Mouse (Mus musculus) CH12F3 (cell line): ENCODE results near the gene Speer4d.
"Not testable (repeated sequence)": the region's sequence is repeated elsewhere in the genome, so short reads cannot be mapped to it uniquely, and the experiment has no call there.

Experiments used
- in situ Hi-C: fragments of 300-500 bp; cut with MboI; formaldehyde crosslinking; loops from 2 replicates; pipeline ENCODE4 v1.14.3; 2020; ENCODE audit warnings: low sequenced_read_pairs

The Speer4d gene

GRCm38 (mm10) chr5:15618764-15619163 lies at the start of gene Speer4d:
Gene Speer4d, plus strand, starts transcription at chr5:15619064.
- in situ Hi-C loops, result not testable (repeated sequence)

GRCm38 (mm10) chr5:15573735-15574134 lies 45.1 kb upstream of the Speer4d start:
- in situ Hi-C loops, result not testable (repeated sequence)

GRCm38 (mm10) chr5:15577033-15577432 lies 41.8 kb upstream of the Speer4d start, which contains the start of gene Gm21083:
Gene Gm21083, plus strand, starts transcription at chr5:15577333.
- in situ Hi-C loops, result not testable (repeated sequence)

- in situ Hi-C loops, result not testable (repeated sequence)
Measured at GRCm38 (mm10) chr5:15586351-15586750, 32.5 kb upstream of the Speer4d start.

GRCm38 (mm10) chr5:15588291-15588690 lies 30.6 kb upstream of the Speer4d start:
- in situ Hi-C loops, result not testable (repeated sequence)

GRCm38 (mm10) chr5:15590635-15591034 lies 28.2 kb upstream of the Speer4d start:
- in situ Hi-C loops, result not testable (repeated sequence)

- in situ Hi-C loops, result not testable (repeated sequence)
Measured at GRCm38 (mm10) chr5:15591577-15591976, 27.3 kb upstream of the Speer4d start.

GRCm38 (mm10) chr5:15598831-15599230 lies 20.0 kb upstream of the Speer4d start:
- in situ Hi-C loops, result not testable (repeated sequence)

- in situ Hi-C loops, result not testable (repeated sequence)
Measured at GRCm38 (mm10) chr5:15600342-15600741, 18.5 kb upstream of the Speer4d start.

GRCm38 (mm10) chr5:15601481-15601880 lies 17.4 kb upstream of the Speer4d start:
- in situ Hi-C loops, result not testable (repeated sequence)

GRCm38 (mm10) chr5:15601960-15602359 lies 16.9 kb upstream of the Speer4d start:
- in situ Hi-C loops, result not testable (repeated sequence)

GRCm38 (mm10) chr5:15602424-15602947 lies 16.4 kb upstream of the Speer4d start:
- in situ Hi-C loops, result not testable (repeated sequence)

- in situ Hi-C loops, result not testable (repeated sequence)
Measured at GRCm38 (mm10) chr5:15603008-15603407, 15.9 kb upstream of the Speer4d start.

GRCm38 (mm10) chr5:15603585-15603984 lies 15.3 kb upstream of the Speer4d start:
- in situ Hi-C loops, result not testable (repeated sequence)

GRCm38 (mm10) chr5:15606677-15607076 lies 12.2 kb upstream of the Speer4d start:
- in situ Hi-C loops, result not testable (repeated sequence)

- in situ Hi-C loops, result not testable (repeated sequence)
Measured at GRCm38 (mm10) chr5:15610695-15611094, 8.2 kb upstream of the Speer4d start.

- in situ Hi-C loops, result not testable (repeated sequence)
Measured at GRCm38 (mm10) chr5:15616195-15616594, 2.7 kb upstream of the Speer4d start.

- in situ Hi-C loops, result not testable (repeated sequence)
Measured at GRCm38 (mm10) chr5:15628136-15628535, 9.3 kb downstream of the Speer4d start.

- in situ Hi-C loops, result not testable (repeated sequence)
Measured at GRCm38 (mm10) chr5:15630068-15630467, 11.2 kb downstream of the Speer4d start.

GRCm38 (mm10) chr5:15637637-15638036 lies 18.8 kb downstream of the Speer4d start:
- in situ Hi-C loops, result not testable (repeated sequence)

GRCm38 (mm10) chr5:15645707-15646106 lies 26.8 kb downstream of the Speer4d start:
- in situ Hi-C loops, result not testable (repeated sequence)

- in situ Hi-C loops, result not testable (repeated sequence)
Measured at GRCm38 (mm10) chr5:15652334-15652733, 33.5 kb downstream of the Speer4d start.

GRCm38 (mm10) chr5:15656959-15657358 lies 38.1 kb downstream of the Speer4d start, which contains the start of gene 4930572O03Rik:
Gene 4930572O03Rik, minus strand, starts transcription at chr5:15657059.
- in situ Hi-C loops, result not testable (repeated sequence)
